Mouse (Mus musculus) embryonic facial prominence, embryonic 10.5 days (tissue): ENCODE measurements at regions not wholly inside any gene's neighbourhood (a gene's known extent, or its start where the extent isn't known, plus 50 kb on each side); places are given as distances from the start of the nearest gene placed in this dataset.
A peak's percentile ranks its signal among the peaks of the same experiment; 100 is the strongest.
"Not testable (repeated sequence)": the region's sequence is repeated elsewhere in the genome, so short reads cannot be mapped to it uniquely, and the experiment has no call there.

Source experiments
- DNase-seq: peaks from one replicate; pipeline ENCODE4 v3.0.0-alpha.2; 2017; ENCODE audit warnings: low spot score
- H3K27ac ChIP-seq: fragments of 300-500 bp; sonication (generic); replicated peaks from 2 replicates; pipeline ENCODE4 v1.5.1; 2016; ENCODE audit warnings: mild to moderate bottlenecking
- H3K27me3 ChIP-seq: fragments of 300-500 bp; sonication (generic); replicated peaks from 2 replicates; pipeline ENCODE4 v1.6.1; 2016; ENCODE audit warnings: low read depth, mild to moderate bottlenecking; ENCODE audit not compliant: poor library complexity, severe bottlenecking
- H3K36me3 ChIP-seq: fragments of 300-500 bp; sonication (generic); replicated peaks from 2 replicates; pipeline ENCODE4 v1.6.1; 2016; ENCODE audit warnings: mild to moderate bottlenecking, moderate library complexity
- H3K4me1 ChIP-seq: fragments of 300-500 bp; sonication (generic); 2 replicates; pipeline ENCODE4 v1.6.1; 2016
- H3K4me3 ChIP-seq: fragments of 300-500 bp; sonication (generic); 2 replicates; pipeline ENCODE4 v1.5.1; 2016; ENCODE audit warnings: mild to moderate bottlenecking, moderate library complexity
- H3K9me3 ChIP-seq: fragments of 300-500 bp; sonication (generic); 2 replicates; pipeline ENCODE4 v1.6.1; 2016; ENCODE audit warnings: mild to moderate bottlenecking
- WGBS: fragments of 180-500 bp; shearing (Covaris S2); methylation state at CpG from one replicate; pipeline ENCODE4 v1.1.7; 2016; 5-methylcytosine and 5-hydroxymethylcytosine counted together

DNA sequence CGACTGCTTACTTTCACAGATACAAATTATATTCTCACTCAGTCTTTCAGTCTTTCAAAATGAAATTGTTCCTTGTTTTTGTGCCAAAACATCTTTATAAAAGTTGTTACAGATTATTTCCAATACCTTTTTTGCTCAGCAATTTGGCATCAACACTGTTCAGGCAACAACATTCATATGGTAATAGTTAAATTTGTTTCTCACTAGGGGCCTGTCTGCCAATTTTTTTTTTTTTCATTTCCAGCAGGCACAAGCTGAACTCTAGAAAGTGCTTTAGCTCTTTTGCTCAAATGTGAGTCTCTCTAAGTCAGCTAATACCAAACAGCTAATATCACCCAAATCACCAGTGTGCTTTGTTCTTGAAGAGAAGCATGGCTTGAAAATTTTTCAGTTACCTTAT lies 199.4 kb downstream of the Antxr2 start:
- no peaks in the 10 kb centered on the region for H3K36me3 ChIP-seq
- H3K27ac ChIP-seq: no peak overlapping the region
- H3K4me3 ChIP-seq: no peak overlapping the region
- 84% methylated on average over 1 of the region's 1 CpGs for WGBS
- no peak for DNase-seq
- H3K27me3 ChIP-seq: no peaks in the 10 kb centered on the region
- no peaks in the 10 kb centered on the region for H3K9me3 ChIP-seq
- peaks cover 3% of the 10 kb centered on the region; the same call in 1 of the 2 replicates for H3K4me1 ChIP-seq

DNA sequence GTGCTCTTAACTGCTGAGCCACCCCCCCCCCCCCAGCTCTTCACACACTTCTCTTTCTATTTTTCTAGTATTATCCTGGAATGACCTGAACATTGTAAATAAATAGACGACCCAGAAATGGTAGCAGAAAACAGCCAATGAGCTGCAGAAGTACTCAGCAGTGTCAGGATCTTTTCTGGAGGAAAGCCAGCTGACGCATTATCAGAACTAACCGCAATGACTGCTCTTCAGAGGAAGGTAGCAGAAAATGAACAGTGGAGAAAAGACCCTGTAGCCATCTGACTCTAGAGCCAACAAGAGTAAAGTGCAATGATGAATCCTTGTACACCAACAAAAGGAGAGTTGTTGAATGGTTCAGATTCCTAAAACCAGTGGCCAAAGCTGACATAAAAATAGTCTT lies 213.4 kb downstream of the Antxr2 start:
- Histone ChIP-seq H3K4me1 (no peaks in the 10 kb centered on the region), H3K27me3 (no peaks in the 10 kb centered on the region), H3K27ac (no peak overlapping the region), H3K9me3 (no peaks in the 10 kb centered on the region), H3K36me3 (no peaks in the 10 kb centered on the region), H3K4me3 (no peak overlapping the region)
- no peak for DNase-seq
- WGBS: 78% methylated on average over 3 of the region's 3 CpGs

DNA sequence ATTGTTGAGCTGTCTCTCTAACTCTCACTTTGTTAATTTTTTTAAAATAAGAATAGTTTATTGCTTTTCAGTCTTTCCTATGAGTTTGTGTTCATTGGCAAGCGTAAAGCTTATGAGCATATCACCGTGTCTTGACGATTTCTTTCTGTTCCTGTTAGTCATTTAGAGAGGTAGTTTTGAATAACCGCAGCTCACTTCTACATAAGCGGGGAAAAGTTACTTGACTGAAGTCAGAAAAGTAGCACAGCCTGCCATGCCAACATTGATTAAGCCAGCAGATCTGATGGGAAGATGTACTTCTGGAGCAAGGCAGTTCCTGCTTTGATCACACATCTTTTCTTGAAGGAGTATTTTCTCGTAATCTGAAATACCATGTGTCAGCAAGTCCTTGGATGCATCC lies 215.5 kb downstream of the Antxr2 start:
- Histone ChIP-seq H3K4me3 (no peak overlapping the region), H3K36me3 (no peaks in the 10 kb centered on the region), H3K4me1 (no peaks in the 10 kb centered on the region), H3K9me3 (no peaks in the 10 kb centered on the region), H3K27ac (no peak overlapping the region), H3K27me3 (no peaks in the 10 kb centered on the region)
- no peak for DNase-seq
- 89% methylated on average over 6 of the region's 6 CpGs for WGBS

DNA sequence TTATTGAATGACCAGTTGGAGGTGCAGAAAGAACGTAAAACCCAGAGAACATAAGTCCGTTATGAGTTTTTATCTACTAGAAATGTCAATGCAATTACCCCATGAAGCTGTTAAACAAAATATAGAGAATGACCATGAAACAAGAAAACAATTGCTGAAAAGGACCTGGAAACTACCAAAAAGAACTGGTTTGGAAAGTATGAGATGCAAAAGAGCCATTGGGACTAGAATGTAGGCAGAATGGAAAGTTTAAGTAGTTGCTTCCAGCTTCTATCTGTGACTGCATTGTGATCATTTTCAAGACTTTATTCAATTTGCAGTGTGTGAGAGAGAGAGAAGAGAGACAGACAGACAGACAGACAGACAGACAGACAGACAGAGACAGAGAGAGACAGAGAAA lies 216.1 kb downstream of the Antxr2 start:
- Histone ChIP-seq H3K4me3 (no peak overlapping the region), H3K9me3 (no peaks in the 10 kb centered on the region), H3K27me3 (no peaks in the 10 kb centered on the region), H3K36me3 (no peaks in the 10 kb centered on the region), H3K4me1 (no peaks in the 10 kb centered on the region), H3K27ac (no peak overlapping the region)
- DNase-seq: no peak
- 95% methylated on average over 2 of the region's 2 CpGs for WGBS

DNA sequence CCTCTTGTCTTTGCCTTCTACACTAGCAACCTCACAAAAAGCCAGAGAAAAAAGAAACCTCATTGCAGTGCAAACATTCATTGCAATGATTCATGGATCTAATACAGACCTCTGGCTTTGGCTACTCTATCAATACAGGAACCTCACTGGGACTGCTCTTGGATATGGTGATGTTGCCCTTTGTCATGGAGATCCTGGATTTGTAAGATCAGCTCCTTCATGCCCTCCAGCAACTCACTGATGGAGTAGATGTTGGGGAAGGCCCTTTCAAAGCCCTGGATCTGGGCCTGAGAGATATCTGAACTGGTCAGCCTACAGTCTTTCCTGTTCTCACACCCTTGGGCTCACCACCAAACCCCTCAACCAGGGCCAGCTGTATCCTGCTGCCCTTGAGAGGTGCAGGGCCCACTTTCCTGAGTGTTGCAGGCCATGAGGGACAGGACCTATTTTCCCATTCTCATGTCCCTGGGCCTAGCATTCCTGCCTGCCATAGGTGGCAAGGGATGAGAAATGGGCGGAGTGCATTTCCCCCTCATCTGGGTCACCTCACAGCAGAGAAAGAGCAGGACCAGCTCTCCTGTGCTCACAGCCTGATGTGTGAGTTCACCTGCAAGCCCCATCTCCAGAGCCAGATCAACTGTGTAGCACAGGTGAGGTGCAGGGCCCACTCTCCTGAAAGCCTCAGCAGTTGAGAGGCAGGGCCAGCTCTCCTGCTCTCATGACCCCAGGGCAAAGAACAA lies 218.1 kb downstream of the Antxr2 start:
- H3K27ac ChIP-seq: no peak overlapping the region
- WGBS: 86% methylated on average over 1 of the region's 1 CpGs
- no peak for DNase-seq

DNA sequence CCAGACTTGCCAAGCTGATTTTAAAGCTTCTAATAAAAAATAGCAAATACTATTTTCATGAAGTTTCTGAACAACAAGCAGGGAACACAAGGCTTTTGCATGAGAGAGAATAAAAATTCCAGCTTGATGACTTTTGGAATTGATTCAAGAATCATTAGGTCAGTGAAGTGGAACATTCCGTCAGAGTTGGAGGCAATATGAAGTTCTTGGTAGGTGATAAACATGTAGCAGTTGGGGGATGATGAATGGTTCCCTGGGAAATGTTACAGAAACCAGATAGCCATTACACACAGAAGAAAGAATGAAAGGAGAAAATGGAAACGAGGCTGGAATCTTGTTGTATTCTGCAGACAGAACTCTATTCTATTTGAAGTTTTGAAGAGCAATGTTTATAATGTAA lies 221.8 kb downstream of the Antxr2 start:
- Histone ChIP-seq H3K4me3 (no peak overlapping the region), H3K4me1 (peaks cover 6% of the 10 kb centered on the region), H3K27me3 (no peaks in the 10 kb centered on the region), H3K27ac (no peak overlapping the region), H3K36me3 (no peaks in the 10 kb centered on the region), H3K9me3 (no peaks in the 10 kb centered on the region)
- WGBS: 81% methylated on average over 2 of the region's 2 CpGs
- no peak for DNase-seq

More for the DNA sequence above, 218.1 kb downstream of the Antxr2 start:
- Histone ChIP-seq H3K4me3 (no peak overlapping the region), H3K27me3 (no peaks in the 10 kb centered on the region), H3K36me3 (no peaks in the 10 kb centered on the region), H3K9me3 (no peaks in the 10 kb centered on the region), H3K4me1 (no peaks in the 10 kb centered on the region)

DNA sequence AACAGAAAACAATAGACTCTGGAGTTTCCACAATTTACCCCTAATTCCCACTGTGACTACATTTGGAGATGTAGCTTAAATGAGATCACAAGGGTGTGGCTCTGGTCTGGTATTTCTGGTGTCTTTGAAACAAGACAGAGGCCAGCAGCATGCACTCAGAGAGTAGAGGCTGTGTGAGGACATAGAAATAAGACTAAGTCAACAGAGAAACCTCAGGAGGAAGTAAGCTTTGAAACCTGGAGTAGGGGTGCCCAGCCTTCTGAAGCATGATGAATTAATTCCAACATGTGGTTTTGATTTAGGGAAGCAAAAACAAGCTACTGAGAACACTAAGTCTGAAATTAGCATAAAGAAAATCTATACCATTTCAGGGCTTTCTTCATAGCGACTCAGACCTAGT lies 223.7 kb downstream of the Antxr2 start:
- Histone ChIP-seq H3K4me1 (peaks cover 6% of the 10 kb centered on the region), H3K4me3 (no peak overlapping the region), H3K27me3 (no peaks in the 10 kb centered on the region), H3K27ac (no peak overlapping the region; the same call in 1 of the 2 replicates), H3K36me3 (no peaks in the 10 kb centered on the region), H3K9me3 (no peaks in the 10 kb centered on the region)
- 27% methylated on average over 1 of the region's 1 CpGs for WGBS
- DNase-seq: peak; percentile 13

DNA sequence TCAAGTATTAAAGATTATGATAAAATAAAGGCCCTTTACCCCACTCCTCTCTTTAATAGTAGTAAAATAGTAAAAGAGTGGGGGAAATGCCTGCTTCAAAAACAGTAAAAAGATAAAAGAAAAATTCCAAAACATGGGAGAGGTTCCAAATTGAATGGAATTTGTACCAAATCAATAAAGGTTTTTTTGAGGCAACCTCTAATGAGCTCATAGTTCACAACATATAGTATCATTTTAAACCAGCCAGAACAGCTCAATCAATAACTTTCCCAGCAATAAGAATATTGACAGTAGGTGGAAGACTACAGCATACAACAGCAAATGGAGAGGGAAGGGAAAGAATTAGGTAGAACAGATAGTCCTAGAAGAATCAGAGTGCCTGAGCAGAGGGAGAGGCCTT lies 224.1 kb downstream of the Antxr2 start:
- DNase-seq: no peak
- H3K4me1 ChIP-seq: peaks cover 6% of the 10 kb centered on the region
- no peaks in the 10 kb centered on the region for H3K27me3 ChIP-seq

DNA sequence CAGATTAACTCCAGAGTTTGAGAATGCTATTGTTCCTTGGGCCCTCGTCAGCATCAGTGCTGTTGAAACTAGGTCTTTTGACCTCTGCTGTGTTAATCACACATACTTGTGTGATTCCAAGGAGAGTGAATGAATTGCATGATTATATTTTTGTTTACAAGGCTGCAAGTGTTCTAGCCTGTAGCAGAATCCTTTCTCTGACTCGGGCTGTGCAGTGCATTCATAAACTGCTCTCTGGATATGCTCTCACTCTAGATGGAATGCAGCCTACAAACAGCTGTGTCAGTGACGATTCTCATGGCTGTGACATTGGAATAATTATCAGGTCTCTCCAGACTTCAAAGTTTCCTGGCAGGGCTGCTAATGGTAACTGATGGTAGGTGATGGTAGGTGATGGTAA lies 230.8 kb downstream of the Antxr2 start:
- H3K4me3 ChIP-seq: no peak overlapping the region
- no peaks in the 10 kb centered on the region for H3K4me1 ChIP-seq
- no peaks in the 10 kb centered on the region for H3K9me3 ChIP-seq
- H3K27ac ChIP-seq: no peak overlapping the region
- no peaks in the 10 kb centered on the region for H3K36me3 ChIP-seq
- WGBS: 38% methylated on average over 3 of the region's 3 CpGs
- no peak for DNase-seq
- no peaks in the 10 kb centered on the region for H3K27me3 ChIP-seq

More for the DNA sequence above, 224.1 kb downstream of the Antxr2 start:
- no peaks in the 10 kb centered on the region for H3K9me3 ChIP-seq
- no peak overlapping the region for H3K4me3 ChIP-seq
- no peak overlapping the region; the same call in 1 of the 2 replicates for H3K27ac ChIP-seq
- no peaks in the 10 kb centered on the region for H3K36me3 ChIP-seq

DNA sequence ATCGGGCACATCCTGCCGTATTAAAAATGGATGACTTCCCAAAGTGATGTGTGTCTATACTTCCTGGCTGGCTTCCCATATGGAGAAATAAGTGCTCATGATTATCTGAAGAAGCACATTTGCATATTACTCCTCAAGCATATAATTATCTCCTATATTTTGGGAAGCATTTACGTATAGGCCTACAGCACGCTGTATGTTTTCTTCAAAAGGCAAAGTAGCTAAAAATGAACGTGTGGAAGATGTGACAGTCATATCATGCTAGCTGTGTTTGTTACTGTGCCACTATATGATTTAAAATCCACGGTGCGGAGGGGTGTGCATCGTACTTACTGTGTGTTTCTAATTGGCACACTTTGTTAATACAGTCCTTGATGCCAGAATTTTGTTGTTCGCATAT lies 242.7 kb downstream of the Antxr2 start:
- Histone ChIP-seq H3K27ac (no peak overlapping the region), H3K4me1 (no peaks in the 10 kb centered on the region), H3K4me3 (no peak overlapping the region), H3K9me3 (no peaks in the 10 kb centered on the region), H3K36me3 (no peaks in the 10 kb centered on the region), H3K27me3 (no peaks in the 10 kb centered on the region)
- WGBS: 95% methylated on average over 9 of the region's 9 CpGs
- no peak for DNase-seq

DNA sequence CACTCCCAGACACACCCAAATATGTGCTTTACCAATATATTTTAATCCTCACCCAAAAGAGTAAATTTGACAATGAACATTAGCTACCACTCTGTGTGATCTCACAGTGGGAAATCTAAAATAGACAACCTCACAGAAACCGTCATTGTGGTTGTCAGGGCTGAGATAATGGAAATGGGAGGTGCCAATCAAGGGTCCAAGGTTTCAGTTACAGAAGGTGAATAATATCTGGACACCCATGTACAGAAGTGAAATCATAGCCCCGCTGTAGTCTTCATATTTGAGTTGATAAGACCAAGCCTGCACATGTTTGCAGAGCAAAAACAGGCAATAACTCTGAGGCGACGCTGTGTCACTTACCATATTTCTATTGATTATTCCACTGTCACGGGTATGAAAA lies 243.8 kb downstream of the Antxr2 start:
- 85% methylated on average over 5 of the region's 5 CpGs for WGBS

DNA sequence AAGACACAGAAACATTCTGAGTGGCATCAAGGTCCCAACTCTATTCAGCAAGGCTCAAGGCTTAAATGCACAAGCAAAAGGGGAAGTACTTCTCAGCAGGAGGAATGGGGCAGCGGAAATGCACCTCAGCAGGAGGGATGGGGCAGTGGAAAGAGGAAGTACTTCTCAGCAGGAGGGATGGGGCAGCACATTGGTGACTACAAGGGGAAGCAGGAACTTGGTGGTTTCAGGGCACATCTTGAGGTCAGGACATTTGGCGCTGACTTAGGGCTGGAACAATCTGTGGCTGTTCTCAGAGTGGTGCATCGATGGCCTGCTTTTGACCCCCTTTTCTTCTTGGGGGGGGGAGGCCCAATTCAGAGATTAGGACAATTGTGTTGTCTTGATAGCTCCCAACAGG lies 255.7 kb downstream of the Antxr2 start:
- DNase-seq, H3K4me1 ChIP-seq, H3K4me3 ChIP-seq, H3K27ac ChIP-seq, H3K27me3 ChIP-seq, H3K36me3 ChIP-seq, H3K9me3 ChIP-seq: not testable (repeated sequence)
- 94% methylated on average over 3 of the region's 3 CpGs for WGBS

More for the DNA sequence above, 243.8 kb downstream of the Antxr2 start:
- H3K4me3 ChIP-seq: no peak overlapping the region
- no peaks in the 10 kb centered on the region for H3K9me3 ChIP-seq
- no peak overlapping the region for H3K27ac ChIP-seq
- no peaks in the 10 kb centered on the region for H3K27me3 ChIP-seq
- H3K36me3 ChIP-seq: no peaks in the 10 kb centered on the region
- H3K4me1 ChIP-seq: no peaks in the 10 kb centered on the region
- DNase-seq: no peak

DNA sequence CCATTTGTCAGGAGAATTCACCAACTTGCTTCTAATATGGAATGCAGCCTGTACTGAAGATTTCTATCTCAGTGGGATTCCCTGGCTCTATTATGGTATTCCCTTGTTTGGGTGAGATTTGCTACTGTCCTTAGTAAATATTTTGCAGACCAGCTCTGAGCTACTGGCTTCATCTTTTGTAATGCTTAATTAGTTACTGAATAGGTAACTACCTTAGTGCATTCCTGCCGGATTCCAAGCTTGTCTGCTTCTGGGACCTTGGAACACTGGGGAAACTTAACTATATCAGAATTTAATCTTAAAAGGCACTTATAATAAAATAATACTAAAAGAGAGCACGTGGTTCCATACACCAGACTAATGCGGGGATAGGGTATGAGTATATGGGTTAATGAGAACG lies 257.4 kb downstream of the Antxr2 start:
- H3K27me3 ChIP-seq, H3K4me3 ChIP-seq, H3K9me3 ChIP-seq, H3K4me1 ChIP-seq, H3K36me3 ChIP-seq, H3K27ac ChIP-seq, DNase-seq: not testable (repeated sequence)
- 73% methylated on average over 4 of the region's 4 CpGs for WGBS
